Mouse (Mus musculus) MEL (cell line): Measurements from ENCODE around the gene Ccl28. TPM values are rescaled to one million over a fixed set of nuclear protein-coding genes. Genes with fewer than 3 reads are reported as not detected.

Experiments
- DNase-seq: peaks from one replicate; pipeline ENCODE4 v3.0.0; 2011; ENCODE audit warnings: low read depth, low spot score
- H3K27ac ChIP-seq: 2 replicates; pipeline ENCODE4 v1.5.1; 2012; ENCODE audit warnings: low read depth, mild to moderate bottlenecking, control low read depth, low read length, moderate library complexity; ENCODE audit not compliant: control insufficient read depth
- H3K27me3 ChIP-seq, 2 experiments: fragments of 150-350 bp in 1 of 2; sonication (generic) in 1 of 2; 2 replicates each; pipeline ENCODE4 v1.6.1; 2012; ENCODE audit warnings: low read length in 2 of 2, mild to moderate bottlenecking in 2 of 2, improper control_type of control experiment in 1 of 2, moderate library complexity in 1 of 2; ENCODE audit not compliant: insufficient read depth in 2 of 2, control insufficient read depth in 1 of 2
- H3K36me3 ChIP-seq, 2 experiments: 2 replicates each; pipeline ENCODE4 v1.6.1; 2012 to 2014; ENCODE audit warnings: low read length in 2 of 2, improper control_type of control experiment in 1 of 2, inconsistent platforms in 1 of 2, mild to moderate bottlenecking in 1 of 2; ENCODE audit not compliant: insufficient read depth in 2 of 2, control insufficient read depth in 1 of 2
- H3K4me1 ChIP-seq, 2 experiments: fragments of 150-350 bp in 1 of 2; sonication (generic) in 1 of 2; 2 replicates each; pipeline ENCODE4 v1.6.1; 2012; ENCODE audit warnings: low read length in 2 of 2, improper control_type of control experiment in 1 of 2, mild to moderate bottlenecking in 1 of 2; ENCODE audit not compliant: insufficient read depth in 2 of 2, control insufficient read depth in 1 of 2
- H3K4me3 ChIP-seq, 2 experiments: fragments of 150-350 bp in 1 of 2; sonication (generic) in 1 of 2; 2 replicates each; pipeline ENCODE4 v1.5.1; 2012; ENCODE audit warnings: low read depth in 2 of 2, low read length in 2 of 2, mild to moderate bottlenecking in 2 of 2, moderate library complexity in 2 of 2, control low read depth in 1 of 2, improper control_type of control experiment in 1 of 2; ENCODE audit not compliant: control insufficient read depth in 1 of 2, insufficient read depth in 1 of 2
- H3K79me2 ChIP-seq: 2 replicates; pipeline ENCODE4 v1.6.1; 2012; ENCODE audit warnings: mild to moderate bottlenecking, low read length, moderate library complexity; ENCODE audit not compliant: control insufficient read depth, poor library complexity, insufficient read depth
- H3K9ac ChIP-seq: 2 replicates; pipeline ENCODE4 v1.6.1; 2012; ENCODE audit warnings: low read depth, mild to moderate bottlenecking, control low read depth, low read length, moderate library complexity; ENCODE audit not compliant: control insufficient read depth, poor library complexity, severe bottlenecking
- H3K9me3 ChIP-seq: fragments of 150-350 bp; sonication (generic); replicated peaks from 2 replicates; pipeline ENCODE4 v1.6.1; 2012; ENCODE audit warnings: mild to moderate bottlenecking, low read length, improper control_type of control experiment, moderate library complexity; ENCODE audit not compliant: insufficient read depth
- EP300 ChIP-seq, 2 experiments: IDR thresholded peaks; 2 replicates each; pipeline ENCODE4 v1.6.1; 2011; ENCODE audit warnings: improper control_type of control experiment in 2 of 2, low read length in 2 of 2, low read depth in 1 of 2, mild to moderate bottlenecking in 1 of 2
- HCFC1 ChIP-seq: IDR thresholded peaks from 2 replicates; pipeline ENCODE4 v1.6.1; 2012; ENCODE audit warnings: low read depth, mild to moderate bottlenecking, inconsistent platforms, low read length, improper control_type of control experiment, moderate library complexity
- KAT2A ChIP-seq: conservative IDR thresholded peaks from 2 replicates; pipeline ENCODE4 v1.6.1; 2012; ENCODE audit warnings: low read depth, low read length, improper control_type of control experiment, inconsistent platforms
- MEF2A ChIP-seq: IDR thresholded peaks from 2 replicates; pipeline ENCODE4 v1.6.1; 2014; ENCODE audit warnings: low read depth, mild to moderate bottlenecking, inconsistent platforms, low read length, improper control_type of control experiment; ENCODE audit not compliant: poor library complexity, insufficient replicate concordance, severe bottlenecking; ENCODE audit errors: extremely low read depth
- MXI1 ChIP-seq: IDR thresholded peaks from 2 replicates; pipeline ENCODE4 v1.6.1; 2011; ENCODE audit warnings: mild to moderate bottlenecking, low read depth, low read length, improper control_type of control experiment
- NELFE ChIP-seq: IDR thresholded peaks from 2 replicates; pipeline ENCODE4 v1.6.1; 2011; ENCODE audit warnings: low read depth, low read length, improper control_type of control experiment
- POLR2A ChIP-seq, 2 experiments: IDR thresholded peaks; 2 replicates each; pipeline ENCODE4 v1.6.1; 2011 to 2012; ENCODE audit warnings: low read length in 2 of 2, mild to moderate bottlenecking in 2 of 2, control low read depth in 1 of 2, improper control_type of control experiment in 1 of 2, low read depth in 1 of 2, moderate library complexity in 1 of 2; ENCODE audit not compliant: control insufficient read depth in 1 of 2, insufficient read depth in 1 of 2, poor library complexity in 1 of 2
- TBP ChIP-seq: IDR thresholded peaks from 2 replicates; pipeline ENCODE4 v1.8.0; 2011; ENCODE audit warnings: low read depth, low read length, improper control_type of control experiment
- ZMIZ1 ChIP-seq: IDR thresholded peaks from 2 replicates; pipeline ENCODE4 v1.6.1; 2012; ENCODE audit warnings: low read depth, mild to moderate bottlenecking, inconsistent platforms, low read length, improper control_type of control experiment, moderate library complexity
- ZNF384 ChIP-seq: IDR thresholded peaks from 2 replicates; pipeline ENCODE4 v1.6.1; 2012; ENCODE audit warnings: low read depth, mild to moderate bottlenecking, inconsistent platforms, low read length, improper control_type of control experiment
- polyA plus RNA-seq, 2 experiments: library from polyadenylated mRNA; stranded (reverse) in 1 of 2; unstranded in 1 of 2; fragments of >175 nt in 1 of 2; fragments of >200 nt in 1 of 2; gene quantifications; 2 replicates each; pipeline versions ENCODE4 v1.2.1 to v1.2.4; 2012; ENCODE audit warnings: low replicate concordance in 2 of 2, low read depth in 1 of 2; ENCODE audit not compliant: insufficient read length in 2 of 2, insufficient read depth in 1 of 2, missing spikeins in 1 of 2
- total RNA-seq: library from RNA; depleted of rRNA; stranded (reverse); fragments of 300-350 nt; gene quantifications from 2 replicates; pipeline ENCODE4 v1.2.3, GENCODE M21; 2012; rRNA removed

Ccl28 gene
- total and polyA plus RNA-seq, 3 experiments, result not detected

- Histone ChIP-seq H3K79me2 (peaks cover 1% of the 10 kb centered on the region; the same call in 1 of the 2 replicates), H3K9ac (no peak overlapping the region), H3K27me3 (no peaks in the 10 kb centered on the region), H3K9me3 (no peaks in the 10 kb centered on the region), H3K27ac (no peak overlapping the region), H3K36me3 (peaks cover 0 to 6% of the 10 kb centered on the region in 2 experiments; a peak in 2 of 4 replicates), H3K4me3 (no peak overlapping the region), H3K4me1 (peaks cover 0 to under 1% of the 10 kb centered on the region in 2 experiments; a peak in 1 of 4 replicates)
- no peak for TF ChIP-seq HCFC1
- no peak for DNase-seq
These were observed 72.9 kb downstream of the Ccl28 start for GRCm38 (mm10) chr13:119696496-119696895.

- H3K36me3 ChIP-seq, result peaks cover 1% of the 10 kb centered on the region in 2 experiments
- no peaks in the 10 kb centered on the region for H3K4me1 ChIP-seq
- H3K4me3 ChIP-seq, result no peak overlapping the region
- TF ChIP-seq POLR2A (IDR thresholded peaks at IDR 0.05; ENCODE audit: control insufficient read depth in 1 of 2, insufficient read depth in 1 of 2, low read depth in 1 of 2, low read length in 2 of 2, poor library complexity in 1 of 2) (no peak), MEF2A (no peak), EP300 (IDR thresholded peaks at IDR 0.05; ENCODE audit: low read depth in 1 of 2, low read length in 2 of 2) (no peak), KAT2A (no peak), ZMIZ1 (no peak), TBP (no peak), MXI1 (no peak), NELFE (no peak), ZNF384 (no peak)
- TF ChIP-seq, all 39 proteins: peak for 0
- H3K27me3 ChIP-seq, result no peaks in the 10 kb centered on the region
- no peak overlapping the region for H3K9ac ChIP-seq
- no peak for DNase-seq
- no peak overlapping the region for H3K27ac ChIP-seq
- no peaks in the 10 kb centered on the region for H3K79me2 ChIP-seq
- no peaks in the 10 kb centered on the region for H3K9me3 ChIP-seq
These were observed 74.8 kb downstream of the Ccl28 start for GRCm38 (mm10) chr13:119698436-119698835.

Other genes with a start within 250 kb of the Ccl28 start
- gene Paip1, start 195.2 kb upstream of the Ccl28 start, total RNA-seq, result 18.1 and 23.2 TPM in 2 replicates
- 10 to 100 TPM; 37.1 to 90.1 TPM for gene Paip1, start 195.2 kb upstream of the Ccl28 start, polyA plus RNA-seq
- gene 4833420G17Rik, start 161.1 kb upstream of the Ccl28 start, total RNA-seq, result 11.1 and 12.0 TPM in 2 replicates
- gene 4833420G17Rik, start 161.1 kb upstream of the Ccl28 start, polyA plus RNA-seq, result 10 to 100 TPM in 1 of 2 experiments, not detected in 1; 16.7 TPM
- 2.9 and 3.9 TPM in 2 replicates for gene Tmem267, start 135.8 kb upstream of the Ccl28 start, total RNA-seq
- 1 to 10 TPM in 1 of 2 experiments, not detected in 1; 8.3 TPM for gene Tmem267, start 135.8 kb upstream of the Ccl28 start, polyA plus RNA-seq
- 0.23 TPM in 2 replicates for gene 3110070M22Rik, start 135.4 kb upstream of the Ccl28 start, total RNA-seq
- gene 3110070M22Rik, start 135.4 kb upstream of the Ccl28 start, polyA plus RNA-seq, result under 1 TPM in 1 of 2 experiments, not detected in 1; 0.24 TPM
- 13.6 and 16.4 TPM in 2 replicates for gene Hmgcs1, start 66.6 kb downstream of the Ccl28 start, total RNA-seq
- gene Hmgcs1, start 66.6 kb downstream of the Ccl28 start, polyA plus RNA-seq, result 10 to 100 TPM in 1 of 2 experiments, not detected in 1; 19.3 TPM
- gene Nim1k, start 132.1 kb downstream of the Ccl28 start, total RNA-seq, result not detected in 2 replicates
- gene Nim1k, start 132.1 kb downstream of the Ccl28 start, polyA plus RNA-seq, result under 1 TPM in 1 of 2 experiments, not detected in 1; 0.03 TPM
- gene Zfp131, start 167.1 kb downstream of the Ccl28 start, total RNA-seq, result 40.3 and 45.6 TPM in 2 replicates
- 100 to 1,000 TPM; 152 to 250 TPM for gene Zfp131, start 167.1 kb downstream of the Ccl28 start, polyA plus RNA-seq
- gene AF067063, start 206.4 kb downstream of the Ccl28 start, total RNA-seq, result not detected in 2 replicates
- not detected for gene AF067063, start 206.4 kb downstream of the Ccl28 start, polyA plus RNA-seq
- not detected in 2 replicates for gene D13Ertd608e, start 212.2 kb downstream of the Ccl28 start, total RNA-seq
- gene D13Ertd608e, start 212.2 kb downstream of the Ccl28 start, polyA plus RNA-seq, result not detected